Mouse (Mus musculus) brain, embryonic 14.5 days (tissue): ENCODE measurements at regions not wholly inside any gene's neighbourhood (a gene's known extent, or its start where the extent isn't known, plus 50 kb on each side); places are given as distances from the start of the nearest gene placed in this dataset.

ENCODE experiments used
- CTCF ChIP-seq: fragments of 200-500 bp; IDR thresholded peaks from 2 replicates; pipeline ENCODE4 v1.5.1; 2012; ENCODE audit warnings: inconsistent platforms, mild to moderate bottlenecking, moderate library complexity, borderline replicate concordance; ENCODE audit not compliant: insufficient read depth, insufficient read length; ENCODE audit errors: extremely low read depth
- POLR2A ChIP-seq: fragments of 200-500 bp; IDR thresholded peaks from 2 replicates; pipeline ENCODE4 v1.6.1; 2012; ENCODE audit warnings: mild to moderate bottlenecking, inconsistent platforms, borderline replicate concordance; ENCODE audit not compliant: poor library complexity, insufficient read depth, insufficient read length, severe bottlenecking; ENCODE audit errors: extremely low read depth

DNA sequence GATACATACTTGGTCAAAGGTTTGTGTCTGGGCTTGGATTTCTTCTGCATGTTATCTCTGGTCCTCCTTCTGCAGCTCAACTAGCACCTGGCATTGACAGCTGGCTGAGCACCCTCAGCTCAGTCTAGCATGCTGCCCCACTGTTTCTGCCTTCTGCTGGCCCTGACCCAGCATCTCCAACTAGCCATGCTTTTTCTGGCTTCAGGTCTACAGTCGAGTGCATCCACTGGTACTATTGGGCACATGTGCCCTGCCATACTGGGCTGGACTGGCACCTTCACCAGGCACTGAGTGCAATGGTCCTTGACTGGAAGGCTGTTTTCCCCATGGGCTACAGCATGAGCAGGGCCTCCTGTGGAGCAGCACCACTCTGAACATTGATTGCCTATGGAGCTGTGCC lies 386.6 kb upstream of the Ppp6c start:
- no peak for TF ChIP-seq CTCF
- no peak for TF ChIP-seq POLR2A
